Mouse (Mus musculus) testis, adult 2 months (tissue): ENCODE results near the gene Fam168b.

Source experiments
- CTCF ChIP-seq: fragments of 200-500 bp; IDR thresholded peaks from 2 replicates; pipeline ENCODE4 v1.5.1; 2012; ENCODE audit warnings: low read depth, mild to moderate bottlenecking, inconsistent platforms, low read length, moderate library complexity; ENCODE audit not compliant: control insufficient read depth, insufficient read depth, insufficient replicate concordance
- POLR2A ChIP-seq: fragments of 200-500 bp; IDR thresholded peaks from 2 replicates; pipeline ENCODE4 v1.6.1; 2012; ENCODE audit warnings: low read depth, mild to moderate bottlenecking, inconsistent platforms, low read length, moderate library complexity; ENCODE audit not compliant: control insufficient read depth

- TF ChIP-seq CTCF (no peak), POLR2A (no peak)
These were observed 20.9 kb downstream of the Fam168b start for GRCm38 (mm10) chr1:34822003-34822402.
